Mouse (Mus musculus) urinary bladder, adult 2 months (tissue): Measurements from ENCODE around the gene Prkch. TPM values are rescaled to one million over a fixed set of nuclear protein-coding genes. Genes with fewer than 3 reads are reported as not detected.

Experiments
- DNase-seq: peaks from one replicate; pipeline ENCODE4 v3.0.0; 2022; ENCODE audit warnings: low spot score
- polyA plus RNA-seq: library from polyadenylated mRNA; depleted of rRNA; stranded (reverse); fragments of >200 nt; gene quantifications from 2 replicates; pipeline ENCODE4 v1.2.3, GENCODE M21; 2012

The Prkch gene
- polyA plus RNA-seq, 1 experiment, result 18.7 TPM

DNA sequence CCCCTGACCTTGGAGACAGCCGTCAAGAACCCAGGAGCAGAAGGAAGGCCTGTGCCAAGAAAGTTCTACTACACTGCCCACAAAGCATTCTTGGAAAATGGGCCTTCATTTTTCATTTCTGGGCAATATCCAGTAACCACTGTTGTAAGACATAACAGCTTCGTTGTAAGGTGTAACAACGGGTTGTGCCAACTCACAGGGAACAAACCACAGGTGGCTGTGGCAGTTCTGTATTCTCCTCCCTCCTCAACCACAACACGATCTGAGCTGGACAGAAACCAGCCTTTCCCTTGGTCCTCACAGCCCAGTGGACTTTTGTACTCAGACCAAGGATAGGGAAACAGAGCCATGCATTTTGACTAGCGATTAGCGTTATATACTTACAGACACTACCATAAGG is 171.9 kb downstream of the Prkch start:
- no peak for DNase-seq

DNA sequence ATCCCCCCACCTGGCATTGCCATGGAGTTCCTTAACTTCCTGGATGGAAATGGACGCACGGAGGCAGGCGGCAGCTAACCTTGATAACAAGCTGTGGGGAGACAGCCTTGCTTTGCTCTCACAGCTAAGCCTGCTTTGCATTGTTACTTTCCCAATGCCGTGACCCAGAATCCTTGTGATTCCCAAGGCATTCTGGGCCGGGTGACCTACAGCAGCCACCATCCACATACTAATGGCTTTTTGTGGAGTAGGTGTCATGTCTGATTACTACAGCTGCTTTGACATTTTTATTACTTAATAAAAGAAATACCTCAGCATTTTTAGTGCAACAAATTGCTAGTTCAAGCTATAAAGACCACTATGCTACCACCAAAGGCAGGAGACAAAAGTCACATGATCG is 177.4 kb downstream of the Prkch start:
- no peak for DNase-seq

GRCm38 (mm10) chr12:73762762-73763161 is 178.2 kb downstream of the Prkch start:
- DNase-seq, result no peak

GRCm38 (mm10) chr12:73764649-73765525 is 180.3 kb downstream of the Prkch start:
- no peak for DNase-seq

- DNase-seq, result no peak
Measured at GRCm38 (mm10) chr12:73766152-73766551, 181.6 kb downstream of the Prkch start.

DNA sequence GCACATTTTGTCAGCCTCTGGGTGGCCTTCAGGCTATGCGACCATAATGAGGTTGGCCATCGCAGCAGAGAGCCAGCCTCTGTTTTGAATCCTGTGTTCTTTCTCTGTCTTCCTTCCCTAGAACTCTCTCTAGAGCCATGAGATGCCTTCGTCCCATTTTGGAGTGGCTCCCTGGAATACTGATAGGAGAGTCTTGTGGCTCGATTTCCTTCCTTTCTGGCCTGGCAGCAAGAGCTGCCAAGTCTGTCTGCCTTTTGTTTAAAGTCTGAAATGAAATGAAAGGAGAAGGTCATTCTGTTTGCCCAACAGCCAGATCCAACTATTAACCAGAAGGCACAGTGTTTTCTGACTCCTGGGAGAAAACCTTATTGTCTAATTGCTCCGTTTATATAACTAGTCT is 184.2 kb downstream of the Prkch start:
- DNase-seq, result no peak

DNA sequence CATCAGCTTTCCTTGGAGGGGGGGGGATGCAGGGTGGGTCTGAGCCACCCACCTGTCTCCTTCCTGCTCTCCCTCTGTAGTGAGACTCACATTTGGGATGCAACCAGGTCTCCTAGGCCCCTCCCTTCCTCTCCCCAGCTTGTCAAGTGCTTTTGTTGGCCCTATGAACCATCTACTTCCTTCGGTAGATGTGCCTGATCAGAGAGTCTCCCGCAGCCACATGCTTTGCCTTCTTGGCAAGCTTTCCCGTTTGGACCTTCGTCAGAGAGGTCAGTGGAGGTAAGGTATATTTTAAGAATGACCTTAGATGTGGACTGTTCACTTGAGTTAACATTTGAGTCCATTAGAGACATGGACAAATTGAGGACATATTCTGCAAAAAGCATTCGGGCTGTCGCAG is 184.9 kb downstream of the Prkch start:
- DNase-seq, result no peak

- no peak for DNase-seq
Measured at GRCm38 (mm10) chr12:73770771-73771170, 186.2 kb downstream of the Prkch start.

GRCm38 (mm10) chr12:73774793-73775385 is 190.3 kb downstream of the Prkch start:
- DNase-seq, result no peak

DNA sequence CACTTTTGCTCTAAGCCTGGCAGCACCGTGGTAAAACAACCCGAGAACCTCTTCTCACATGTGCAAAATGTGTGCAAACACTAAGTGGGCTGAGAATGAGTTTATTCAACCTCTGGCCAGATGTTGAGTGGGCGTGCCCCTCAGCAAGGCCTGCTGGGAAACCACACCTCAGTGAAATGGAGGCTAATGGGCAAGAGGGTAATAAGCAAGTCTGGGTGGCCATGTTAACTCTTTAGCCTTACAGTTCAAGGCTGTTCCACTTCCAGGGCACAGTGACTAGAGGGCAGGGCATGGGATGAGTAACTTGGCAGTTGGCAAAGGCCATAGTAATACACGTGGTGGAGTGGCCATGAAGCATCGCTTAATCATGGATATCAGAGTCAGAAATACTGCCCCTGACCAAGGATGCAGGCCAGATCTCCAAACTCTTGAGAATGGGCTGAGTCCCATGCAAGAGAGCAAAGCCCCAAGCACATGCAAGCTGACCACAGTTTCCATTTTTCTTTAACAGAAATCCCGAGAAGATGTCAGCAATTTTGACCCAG is 191.9 kb downstream of the Prkch start:
- no peak for DNase-seq

- no peak for DNase-seq
Measured at GRCm38 (mm10) chr12:73777673-73778072, 193.1 kb downstream of the Prkch start.

GRCm38 (mm10) chr12:73779332-73780231 is 195.0 kb downstream of the Prkch start:
- DNase-seq, result no peak

DNA sequence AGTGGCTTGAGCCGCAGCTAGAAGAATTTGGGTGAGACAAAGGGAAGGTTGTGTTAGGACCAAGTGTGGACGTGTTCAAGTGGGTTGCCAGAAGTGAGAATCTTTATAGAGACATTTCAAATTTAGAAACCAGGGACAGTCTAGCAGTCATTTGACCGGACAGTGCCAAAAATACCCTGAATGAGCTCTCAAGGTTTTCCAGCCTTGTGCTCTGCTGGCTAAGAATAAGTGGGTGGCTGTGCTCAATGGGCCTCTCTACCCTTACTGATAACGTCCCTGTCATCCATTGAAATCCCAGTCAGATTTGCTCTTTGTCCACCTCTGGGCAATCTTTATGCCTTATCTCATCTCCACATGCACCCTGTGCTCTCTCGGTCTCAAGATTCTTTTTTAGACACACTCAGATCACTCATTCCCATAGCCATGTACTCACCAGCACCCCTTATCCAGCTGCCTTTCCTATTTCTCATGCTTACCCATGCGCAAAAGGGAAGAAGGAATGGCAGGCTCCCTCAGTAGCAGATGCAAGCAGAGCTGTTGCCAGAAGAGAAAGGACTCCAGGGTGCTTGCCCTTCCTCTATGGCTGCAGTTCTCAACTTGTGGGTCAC is 196.9 kb downstream of the Prkch start:
- DNase-seq, result no peak

- DNase-seq, result peak; percentile 41
Measured at GRCm38 (mm10) chr12:73786909-73787308, 202.3 kb downstream of the Prkch start.

- no peak for DNase-seq
Measured at GRCm38 (mm10) chr12:73788850-73789249, 204.3 kb downstream of the Prkch start.

DNA sequence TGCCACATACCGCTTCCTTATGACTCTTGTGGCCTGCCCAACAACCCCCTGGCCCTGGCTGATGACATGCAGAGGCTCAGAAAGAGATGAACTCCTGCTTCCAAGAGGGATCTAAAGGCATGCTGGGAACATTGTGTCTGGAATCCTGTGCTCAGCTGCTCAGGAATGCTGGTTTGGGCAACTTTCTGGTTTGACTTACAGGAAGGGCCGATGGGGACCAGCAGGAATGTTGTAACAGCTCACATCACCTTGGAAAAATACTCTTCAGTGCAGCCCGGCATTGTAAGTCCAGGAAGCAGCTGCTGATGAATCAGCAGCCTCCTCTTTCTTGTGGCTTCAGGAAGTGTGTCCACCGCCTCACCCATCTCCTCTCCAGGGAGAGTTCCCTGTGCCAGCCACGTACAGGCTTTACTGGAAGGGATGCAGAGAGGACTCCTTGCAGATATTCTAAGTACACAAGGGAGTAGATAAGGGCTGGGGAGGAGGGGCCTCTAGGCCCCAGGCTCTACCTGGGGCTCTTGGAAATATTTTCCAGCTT is 206.0 kb downstream of the Prkch start:
- DNase-seq, result no peak

GRCm38 (mm10) chr12:73793216-73793615 is 208.6 kb downstream of the Prkch start:
- DNase-seq, result no peak

GRCm38 (mm10) chr12:73793744-73794143 is 209.1 kb downstream of the Prkch start:
- DNase-seq, result no peak

DNA sequence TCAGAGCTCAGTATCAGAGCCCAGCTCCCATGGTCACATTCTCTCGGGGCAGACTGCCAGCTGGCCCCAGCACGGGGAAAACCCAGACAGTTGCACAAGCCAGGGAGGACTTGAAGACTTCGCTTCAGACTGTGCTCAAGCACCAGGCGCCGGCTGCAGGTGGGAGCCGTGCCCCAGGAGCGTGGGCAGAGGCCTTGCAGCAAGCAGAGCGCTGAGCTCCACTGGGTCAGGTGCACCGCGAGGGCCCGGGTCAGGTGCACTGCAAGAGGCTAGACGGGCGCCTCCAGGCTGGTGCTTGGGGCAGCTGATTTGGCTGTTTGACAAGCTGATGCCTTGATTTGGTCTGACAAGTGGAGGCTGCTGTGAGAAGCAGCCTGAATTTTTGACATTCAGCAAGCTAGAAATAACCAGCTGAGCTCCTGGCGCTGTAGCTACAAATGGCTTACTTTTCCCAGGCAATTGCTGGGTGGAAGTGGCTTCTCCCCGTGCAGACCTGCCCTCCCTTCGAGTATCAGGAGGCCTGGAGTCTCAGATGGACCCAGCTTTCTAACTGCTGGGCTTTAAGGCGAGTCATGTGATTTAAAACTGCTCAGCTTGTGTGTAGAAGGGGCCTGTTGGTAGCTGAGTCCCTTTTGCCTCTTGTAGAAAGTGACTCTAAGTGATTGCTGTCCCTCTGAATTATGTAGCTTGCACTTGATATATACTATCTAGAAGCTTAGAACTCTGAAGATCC is 209.7 kb downstream of the Prkch start:
- DNase-seq, result peak; percentile 56

GRCm38 (mm10) chr12:73799671-73800070 is 215.1 kb downstream of the Prkch start:
- DNase-seq, result no peak

- DNase-seq, result no peak
Measured at GRCm38 (mm10) chr12:73800886-73801285, 216.3 kb downstream of the Prkch start.
